Mouse (Mus musculus): ENCODE data around the gene Haspin. TPM values are rescaled to one million over a fixed set of nuclear protein-coding genes. Genes with fewer than 3 reads are reported as not detected.

Haspin gene
- polyA plus RNA-seq, 1 experiment from 2014 or later: 4.0 TPM

Other genes with a start within 250 kb of the Haspin start
- 5.0 to 11.9 TPM (median 5.1 TPM) in 3 replicates for gene Atp2a3, start 177.1 kb downstream of the Haspin start, polyA plus RNA-seq (2018)
- gene P2rx1, start 139.2 kb downstream of the Haspin start, polyA plus RNA-seq (2018): 0.12 to 0.80 TPM (median 0.33 TPM) in 3 replicates
- not detected in 3 replicates for gene Camkk1, start 119.3 kb downstream of the Haspin start, polyA plus RNA-seq (2018)
- gene Ncbp3, start 90.5 kb downstream of the Haspin start, polyA plus RNA-seq (2018): 4.9 to 6.5 TPM (median 4.9 TPM) in 3 replicates
- gene Itgae, start 47.7 kb downstream of the Haspin start, polyA plus RNA-seq (2018): 0.04 to 0.10 TPM in 2 of 3 replicates, not detected in the other
- 0.08 to 0.42 TPM in 2 of 3 replicates, not detected in the other for gene P2rx5, start 22.1 kb upstream of the Haspin start, polyA plus RNA-seq (2018)
- 17.6 to 52.2 TPM (median 32.5 TPM) in 3 replicates for gene Emc6, start 38.7 kb upstream of the Haspin start, polyA plus RNA-seq (2018)
- 31.5 to 54.1 TPM (median 45.7 TPM) in 3 replicates for gene Tax1bp3, start 38.8 kb upstream of the Haspin start, polyA plus RNA-seq (2018)
- 28.3 to 65.1 TPM (median 44.3 TPM) in 3 replicates for gene Ctns, start 60.7 kb upstream of the Haspin start, polyA plus RNA-seq (2018)
- gene Shpk, start 61.2 kb upstream of the Haspin start, polyA plus RNA-seq (2018): 3.1 to 4.5 TPM (median 3.4 TPM) in 3 replicates
- gene Trpv1, start 96.0 kb upstream of the Haspin start, polyA plus RNA-seq (2018): not detected in 3 replicates
- not detected in 3 replicates for gene Trpv3, start 129.1 kb upstream of the Haspin start, polyA plus RNA-seq (2018)
- gene Aspa, start 191.3 kb upstream of the Haspin start, polyA plus RNA-seq (2018): 0.83 to 3.9 TPM (median 1.8 TPM) in 3 replicates
- not detected in 3 replicates for gene Gm49340, start 191.4 kb upstream of the Haspin start, polyA plus RNA-seq (2018)
- not detected in 3 replicates for gene Spata22, start 191.4 kb upstream of the Haspin start, polyA plus RNA-seq (2018)
- not detected in 3 replicates for gene Olfr20, start 212.5 kb upstream of the Haspin start, polyA plus RNA-seq (2018)
- gene Olfr376, start 233.0 kb upstream of the Haspin start, polyA plus RNA-seq (2018): not detected in 3 replicates

All from macrophage (primary cell).